Mouse (Mus musculus) C2C12 (cell line): ENCODE measurements around the gene Cd302.

ENCODE experiments used
- MAX ChIP-seq: IDR thresholded peaks from one replicate; pipeline ENCODE4 v1.6.1; 2011; ENCODE audit warnings: mild to moderate bottlenecking, control low read depth
- MYOD1 ChIP-seq: IDR thresholded peaks from one replicate; pipeline ENCODE4 v1.6.1; 2011; ENCODE audit warnings: low read depth; ENCODE audit not compliant: control insufficient read depth, insufficient read length

- TF ChIP-seq MYOD1 (no peak), MAX (no peak)
These were observed 14.0 kb upstream of the Cd302 start for GRCm38 (mm10) chr2:60298266-60298665.
